Mouse (Mus musculus) lung, adult 2 months (tissue): ENCODE measurements around the gene Sdk1. TPM values are rescaled to one million over a fixed set of nuclear protein-coding genes. Genes with fewer than 3 reads are reported as not detected.

Experiments
- DNase-seq: peaks from one replicate; pipeline ENCODE4 v3.0.0; 2022
- H3K4me1 ChIP-seq: fragments of 200-500 bp; 2 replicates; pipeline ENCODE4 v1.6.1; 2011; ENCODE audit warnings: low read length; ENCODE audit not compliant: control insufficient read depth, insufficient read depth
- H3K4me3 ChIP-seq: fragments of 200-500 bp; replicated peaks from 2 replicates; pipeline ENCODE3; 2011; ENCODE audit warnings: low read depth, mild to moderate bottlenecking, control low read depth, low read length; ENCODE audit errors: extremely low read depth
- CTCF ChIP-seq: fragments of 200-500 bp; IDR thresholded peaks from 2 replicates; pipeline ENCODE4 v1.5.1; 2011; ENCODE audit warnings: mild to moderate bottlenecking, low read length, control low read depth; ENCODE audit not compliant: insufficient read depth
- POLR2A ChIP-seq: fragments of 200-500 bp; IDR thresholded peaks from 2 replicates; pipeline ENCODE4 v1.6.1; 2011; ENCODE audit warnings: low read depth, mild to moderate bottlenecking, control low read depth, low read length, borderline replicate concordance; ENCODE audit errors: extremely low read depth
- WGBS: fragments of 180-500 bp; shearing (Covaris S2); methylation state at CpG from one replicate; pipeline ENCODE4 v1.1.7; 2018; 5-methylcytosine and 5-hydroxymethylcytosine counted together
- polyA plus RNA-seq: library from polyadenylated mRNA; depleted of rRNA; stranded (reverse); fragments of >200 nt; gene quantifications from 2 replicates; pipeline ENCODE4 v1.2.3, GENCODE M21; 2012

Gene Sdk1
- polyA plus RNA-seq, 1 experiment: 1.8 TPM

- H3K4me3 ChIP-seq: no peak overlapping the region
- TF ChIP-seq POLR2A (no peak), CTCF (no peak)
- no peak for DNase-seq
- no peaks in the 10 kb centered on the region for H3K4me1 ChIP-seq
- WGBS: 19% methylated on average over 8 of the region's 8 CpGs
Observed at GRCm38 (mm10) chr5:141542890-141543666, 301.8 kb downstream of the Sdk1 start.

- Histone ChIP-seq H3K4me3 (no peak overlapping the region), H3K4me1 (no peaks in the 10 kb centered on the region)
- TF ChIP-seq POLR2A (no peak), CTCF (no peak)
- WGBS: 58% methylated on average over 9 of the region's 9 CpGs
- DNase-seq: no peak
Observed at GRCm38 (mm10) chr5:141553444-141553843, 312.2 kb downstream of the Sdk1 start.

GRCm38 (mm10) chr5:141558731-141559130 lies 317.4 kb downstream of the Sdk1 start:
- Histone ChIP-seq H3K4me1 (no peaks in the 10 kb centered on the region), H3K4me3 (no peak overlapping the region)
- TF ChIP-seq POLR2A (no peak), CTCF (no peak)
- no peak for DNase-seq
- WGBS: 72% methylated on average over 4 of the region's 4 CpGs

DNA sequence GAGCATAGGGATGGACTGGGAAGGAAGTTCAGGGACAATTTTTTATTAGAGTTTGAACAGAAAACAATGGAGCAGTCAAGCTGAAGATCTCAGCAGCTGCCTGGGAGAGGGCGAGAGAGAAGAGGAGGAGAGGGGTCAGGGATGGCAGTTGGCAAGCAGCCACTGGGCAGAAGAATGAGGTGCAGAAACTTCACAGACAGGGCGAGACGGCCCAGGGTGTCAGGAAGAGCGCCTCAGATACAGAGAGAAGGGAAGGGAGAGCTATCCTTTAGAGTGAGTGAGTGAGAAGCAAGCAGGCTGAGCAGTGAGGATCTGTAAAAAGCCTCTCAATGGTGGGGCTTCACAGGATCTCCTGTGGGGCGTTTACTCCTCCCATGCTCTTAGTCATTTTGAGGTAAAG lies 319.0 kb downstream of the Sdk1 start:
- no peak for TF ChIP-seq CTCF
- no peak for TF ChIP-seq POLR2A
- DNase-seq: no peak
- 46% methylated on average over 5 of the region's 5 CpGs for WGBS
- Histone ChIP-seq H3K4me3 (no peak overlapping the region), H3K4me1 (no peaks in the 10 kb centered on the region)

DNA sequence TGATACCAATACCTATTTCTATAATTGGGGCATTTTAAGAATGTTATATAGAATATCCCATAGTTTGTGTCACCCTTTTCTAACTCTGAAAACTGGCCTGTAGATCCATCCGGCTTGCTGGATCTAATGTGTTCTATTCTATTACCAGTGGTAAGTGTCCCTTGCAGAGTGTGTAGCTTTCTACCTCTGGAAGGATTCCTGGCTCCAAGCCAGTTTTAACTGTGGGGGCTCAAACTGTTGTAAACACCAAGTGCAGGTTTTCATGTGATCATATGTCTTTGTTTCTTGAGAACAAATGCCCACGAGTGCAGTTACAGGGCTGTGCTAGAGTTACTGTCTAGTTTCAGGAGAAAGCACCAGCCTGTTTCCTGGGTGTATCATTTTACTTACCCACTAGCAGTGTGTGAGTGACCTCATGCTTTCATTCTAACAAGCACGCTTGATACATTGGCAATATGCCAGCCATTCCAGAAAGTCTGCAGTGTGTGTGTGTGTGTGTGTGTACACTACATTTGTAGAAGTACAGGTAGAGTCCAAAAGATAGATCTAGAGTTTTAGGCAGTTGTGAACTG lies 320.8 kb downstream of the Sdk1 start:
- TF ChIP-seq POLR2A: no peak
- no peak for TF ChIP-seq CTCF
- no peak for DNase-seq
- WGBS: 24% methylated on average over 3 of the region's 3 CpGs
- Histone ChIP-seq H3K4me3 (no peak overlapping the region), H3K4me1 (no peaks in the 10 kb centered on the region)

DNA sequence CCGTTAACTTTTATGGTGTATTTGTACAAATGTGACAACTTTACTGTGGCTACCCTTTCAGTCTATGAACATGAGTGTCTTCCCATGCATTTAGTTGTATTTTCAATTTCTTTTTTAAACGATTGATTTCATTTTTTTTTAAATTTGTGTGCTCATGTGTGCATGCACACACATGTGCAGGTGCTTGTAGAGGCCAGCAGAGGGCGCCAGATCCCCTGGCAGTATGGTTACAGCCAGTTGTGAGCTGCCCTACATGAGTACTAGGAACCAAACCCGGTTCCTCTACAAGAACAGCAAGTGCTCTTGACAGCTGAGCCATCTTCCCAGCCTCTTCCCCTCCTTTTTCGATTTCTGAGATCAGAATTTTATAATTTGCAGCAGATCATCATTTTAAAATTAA lies 322.9 kb downstream of the Sdk1 start:
- 85% methylated on average over 5 of the region's 5 CpGs for WGBS
- no peak for DNase-seq
- TF ChIP-seq POLR2A: no peak
- no peak for TF ChIP-seq CTCF
- Histone ChIP-seq H3K4me3 (no peak overlapping the region), H3K4me1 (no peaks in the 10 kb centered on the region)

GRCm38 (mm10) chr5:141568106-141568505 lies 326.8 kb downstream of the Sdk1 start:
- 57% methylated on average over 2 of the region's 2 CpGs for WGBS
- DNase-seq: no peak
- H3K4me1 ChIP-seq: no peaks in the 10 kb centered on the region
- H3K4me3 ChIP-seq: no peak overlapping the region
- no peak for TF ChIP-seq POLR2A
- no peak for TF ChIP-seq CTCF

DNA sequence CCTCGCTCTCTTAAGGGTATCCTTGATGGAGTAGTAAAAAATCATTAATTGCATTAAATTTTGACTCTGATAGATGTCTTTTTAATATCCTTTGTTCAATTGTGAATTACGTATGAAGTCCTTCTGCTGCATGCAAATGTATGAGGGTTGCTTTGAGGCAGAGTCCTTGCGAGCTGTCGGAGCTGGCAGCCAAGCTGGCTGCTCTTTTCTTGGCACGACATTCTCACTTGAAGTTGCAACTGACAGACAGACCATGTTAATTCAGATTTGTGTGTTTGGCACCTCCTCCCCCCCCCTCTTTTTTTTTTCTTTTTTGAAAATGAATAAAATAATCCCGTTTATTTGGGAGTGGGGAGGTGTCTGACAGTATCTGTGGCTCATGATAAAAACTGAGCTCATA lies 329.2 kb downstream of the Sdk1 start:
- WGBS: 67% methylated on average over 6 of the region's 6 CpGs
- no peaks in the 10 kb centered on the region for H3K4me1 ChIP-seq
- H3K4me3 ChIP-seq: no peak overlapping the region
- TF ChIP-seq CTCF (no peak), POLR2A (no peak)
- no peak for DNase-seq

GRCm38 (mm10) chr5:141574263-141574662 lies 333.0 kb downstream of the Sdk1 start:
- WGBS: 70% methylated on average over 1 of the region's 1 CpGs
- TF ChIP-seq CTCF (no peak), POLR2A (no peak)
- Histone ChIP-seq H3K4me1 (no peaks in the 10 kb centered on the region), H3K4me3 (no peak overlapping the region)
- no peak for DNase-seq

GRCm38 (mm10) chr5:141591246-141591645 lies 350.0 kb downstream of the Sdk1 start:
- WGBS: 66% methylated on average over 5 of the region's 5 CpGs
- no peak for DNase-seq
- TF ChIP-seq CTCF: no peak
- no peak for TF ChIP-seq POLR2A
- Histone ChIP-seq H3K4me3 (no peak overlapping the region), H3K4me1 (no peaks in the 10 kb centered on the region)
